Mouse (Mus musculus) erythroblast, embryonic 14.5 days (primary cell): Measurements from ENCODE around the gene Fscn1.

Source experiments
- GATA1 ChIP-seq: IDR thresholded peaks from 2 replicates; pipeline ENCODE4 v1.6.1; 2012; ENCODE audit warnings: low read length, inconsistent platforms, mixed read lengths
- TAL1 ChIP-seq: IDR thresholded peaks from 3 replicates; pipeline ENCODE4 v1.6.1; 2012; ENCODE audit warnings: low read length, inconsistent platforms, mixed read lengths

GRCm38 (mm10) chr5:142958464-142958863 lies 1.7 kb upstream of the Fscn1 start:
- no peak for TF ChIP-seq TAL1
- TF ChIP-seq GATA1: no peak
